Mouse (Mus musculus) spleen, adult 12 weeks (tissue): ENCODE measurements around the gene Lyrm9.
A peak's percentile ranks its signal among the peaks of the same experiment; 100 is the strongest.

Experiments used
- DNase-seq: peaks from one replicate; pipeline ENCODE4 v3.0.0; 2022; ENCODE audit warnings: low spot score

Lyrm9 gene

GRCm38 (mm10) chr11:78814461-78814941 is 11.9 kb upstream of the Lyrm9 start:
- DNase-seq: no peak

- no peak for DNase-seq
Observed at GRCm38 (mm10) chr11:78815986-78816792, 10.2 kb upstream of the Lyrm9 start.

GRCm38 (mm10) chr11:78817311-78818022 is 8.9 kb upstream of the Lyrm9 start:
- no peak for DNase-seq

GRCm38 (mm10) chr11:78820337-78821000 is 5.9 kb upstream of the Lyrm9 start:
- DNase-seq: no peak

GRCm38 (mm10) chr11:78822792-78823498 is 3.4 kb upstream of the Lyrm9 start:
- no peak for DNase-seq

GRCm38 (mm10) chr11:78827546-78827945 is 1.2 kb downstream of the Lyrm9 start:
- no peak for DNase-seq

GRCm38 (mm10) chr11:78828386-78828785 is 2.0 kb downstream of the Lyrm9 start:
- DNase-seq: no peak

GRCm38 (mm10) chr11:78829373-78829772 is 3.0 kb downstream of the Lyrm9 start:
- no peak for DNase-seq

GRCm38 (mm10) chr11:78830180-78830579 is 3.8 kb downstream of the Lyrm9 start:
- no peak for DNase-seq

- DNase-seq: no peak
Observed at GRCm38 (mm10) chr11:78831716-78832115, 5.3 kb downstream of the Lyrm9 start.

GRCm38 (mm10) chr11:78832117-78832726 is 5.8 kb downstream of the Lyrm9 start:
- DNase-seq: peak; percentile 22

GRCm38 (mm10) chr11:78832816-78833314 is 6.5 kb downstream of the Lyrm9 start:
- peak; percentile 59 for DNase-seq

- DNase-seq: no peak
Observed at GRCm38 (mm10) chr11:78836486-78836885, 10.1 kb downstream of the Lyrm9 start.

- peak; percentile 68 for DNase-seq
Observed at GRCm38 (mm10) chr11:78837989-78838388, 11.6 kb downstream of the Lyrm9 start.

- no peak for DNase-seq
Observed at GRCm38 (mm10) chr11:78839491-78839890, 13.1 kb downstream of the Lyrm9 start.

GRCm38 (mm10) chr11:78840141-78840540 is 13.8 kb downstream of the Lyrm9 start:
- DNase-seq: no peak

GRCm38 (mm10) chr11:78841987-78842386 is 15.6 kb downstream of the Lyrm9 start:
- no peak for DNase-seq

- no peak for DNase-seq
Observed at GRCm38 (mm10) chr11:78846620-78847019, 20.2 kb downstream of the Lyrm9 start.

- DNase-seq: no peak
Observed at GRCm38 (mm10) chr11:78847884-78848848, 21.8 kb downstream of the Lyrm9 start.

GRCm38 (mm10) chr11:78849859-78850258 is 23.5 kb downstream of the Lyrm9 start:
- DNase-seq: no peak
